13 mouse cellular contexts compared by ENCODE assay signal in genomic region chr13:112366321-112367029, GRCm38 (mm10).
"Had no signal": no experiment of that assay in that cellular context is flagged by ENCODE, and none has a peak within 500 bp of the region (broad histone marks: within the 10 kb centered on the region; RNA-seq: fewer than 3 reads in every experiment).

No protein-coding gene starts in this region.

- H3K4me3 ChIP-seq: kidney, embryonic 15.5 days; limb, embryonic 13.5 days; liver, embryonic 15.5 days; megakaryocyte, embryonic 14.5 days; midbrain, embryonic 15.5 days; neural tube, embryonic 12.5 days; stomach, embryonic 15.5 days had no signal

- H3K4me2 ChIP-seq: kidney, embryonic 15.5 days; limb, embryonic 13.5 days; liver, embryonic 15.5 days; midbrain, embryonic 11.5 days; midbrain, embryonic 15.5 days; neural tube, embryonic 12.5 days; stomach, embryonic 15.5 days had no signal

- H3K9ac ChIP-seq: kidney, embryonic 15.5 days; limb, embryonic 13.5 days; liver, embryonic 15.5 days; midbrain, embryonic 15.5 days; neural tube, embryonic 12.5 days; stomach, embryonic 15.5 days had no signal

- H3K4me1 ChIP-seq: liver, embryonic 15.5 days; midbrain, embryonic 15.5 days; neural tube, embryonic 12.5 days; stomach, embryonic 15.5 days had no signal

- H3K27ac ChIP-seq: kidney, embryonic 15.5 days; limb, embryonic 13.5 days; liver, embryonic 15.5 days; midbrain, embryonic 15.5 days; neural tube, embryonic 12.5 days had no signal

- H3K27me3 ChIP-seq: kidney, embryonic 15.5 days; limb, embryonic 13.5 days; liver, embryonic 15.5 days; megakaryocyte, embryonic 14.5 days; midbrain, embryonic 15.5 days; neural tube, embryonic 12.5 days; stomach, embryonic 15.5 days had no signal

- DNase-seq: left cerebral cortex, postnatal 4 days; retina, postnatal 1 day; right cerebral cortex, postnatal 4 days; spleen, adult 18-20 months; thymus, adult 18-20 months had no signal

- H3K36me3 ChIP-seq: kidney, embryonic 15.5 days; limb, embryonic 13.5 days; liver, embryonic 15.5 days; midbrain, embryonic 15.5 days; neural tube, embryonic 12.5 days; stomach, embryonic 15.5 days had no signal

- ATAC-seq: midbrain, embryonic 15.5 days had no signal

- H3K9me3 ChIP-seq: kidney, embryonic 15.5 days; limb, embryonic 13.5 days; liver, embryonic 15.5 days; midbrain, embryonic 15.5 days; neural tube, embryonic 12.5 days; stomach, embryonic 15.5 days had no signal
